Mouse (Mus musculus) common myeloid progenitor, adult 5-6 weeks (primary cell): ENCODE measurements at regions not wholly inside any gene's neighbourhood (a gene's known extent, or its start where the extent isn't known, plus 50 kb on each side); places are given as distances from the start of the nearest gene placed in this dataset.
"Not testable (repeated sequence)": the region's sequence is repeated elsewhere in the genome, so short reads cannot be mapped to it uniquely, and the experiment has no call there.

Experiments used
- ATAC-seq: replicated peaks from 2 replicates; pipeline ENCODE4 v1.8.0; 2016; ENCODE audit warnings: low read depth, mild to moderate bottlenecking, moderate TSS enrichment, inconsistent platforms; ENCODE audit not compliant: poor library complexity, severe bottlenecking

GRCm38 (mm10) chr17:9235141-9235571 is 186.7 kb upstream of the Gm17728 start:
- no peak for ATAC-seq

DNA sequence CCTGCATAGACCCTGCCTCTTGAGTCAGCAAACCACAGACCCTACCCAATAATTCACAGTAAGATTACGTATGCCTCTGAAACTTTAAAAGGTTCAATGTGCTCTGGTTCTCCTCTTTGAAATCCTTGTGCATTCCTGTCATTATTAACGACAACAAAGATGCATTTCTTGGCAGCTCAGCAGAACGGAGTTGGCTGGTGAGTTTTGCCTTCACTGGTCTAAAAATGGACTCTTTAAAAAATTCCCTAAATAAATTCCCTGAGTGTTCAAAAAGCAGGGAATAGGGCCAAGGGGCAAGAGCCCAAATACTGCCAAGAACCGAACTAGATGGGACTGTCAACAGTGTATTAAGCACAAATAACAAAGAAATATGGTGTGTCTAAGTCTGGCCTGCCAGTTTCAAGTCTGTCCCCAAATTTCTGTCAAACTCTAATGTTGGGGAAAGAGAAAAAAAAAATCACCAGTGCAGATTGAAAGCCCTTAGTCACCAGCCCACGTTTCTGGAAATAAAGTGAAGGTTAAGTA is 163.2 kb upstream of the Gm17728 start:
- ATAC-seq: no peak

DNA sequence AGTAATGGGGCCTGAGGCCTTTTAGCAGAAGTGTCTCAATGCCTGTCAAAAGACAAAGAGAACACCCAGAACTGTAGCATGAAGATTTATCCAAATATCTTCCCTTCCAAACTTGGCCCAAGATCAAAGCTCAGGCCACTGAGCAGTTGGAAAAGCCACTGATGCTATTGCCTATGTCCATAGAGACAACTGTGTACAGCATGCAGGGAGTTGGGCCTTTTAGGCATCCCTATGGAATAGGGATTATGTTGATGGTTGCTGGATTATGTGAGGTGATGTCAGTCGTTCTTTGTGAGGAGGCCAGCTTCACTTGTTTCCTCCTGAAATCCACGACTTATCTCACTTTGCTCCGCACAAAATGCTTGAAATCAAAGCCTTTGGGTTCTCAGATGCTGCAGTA is 153.1 kb upstream of the Gm17728 start:
- no peak for ATAC-seq

- ATAC-seq: not testable (repeated sequence)
These were observed 143.8 kb upstream of the Gm17728 start for GRCm38 (mm10) chr17:9278046-9278445.

- no peak for ATAC-seq
These were observed 142.4 kb upstream of the Gm17728 start for GRCm38 (mm10) chr17:9279481-9279880.

- no peak for ATAC-seq
These were observed 140.0 kb upstream of the Gm17728 start for GRCm38 (mm10) chr17:9281891-9282290.

- ATAC-seq: no peak
These were observed 139.3 kb upstream of the Gm17728 start for GRCm38 (mm10) chr17:9282333-9283176.

- no peak for ATAC-seq
These were observed 135.4 kb upstream of the Gm17728 start for GRCm38 (mm10) chr17:9286431-9286830.

GRCm38 (mm10) chr17:9286834-9287233 is 135.0 kb upstream of the Gm17728 start:
- no peak for ATAC-seq

GRCm38 (mm10) chr17:9287682-9288081 is 134.2 kb upstream of the Gm17728 start:
- no peak for ATAC-seq

- no peak for ATAC-seq
These were observed 130.3 kb upstream of the Gm17728 start for GRCm38 (mm10) chr17:9291601-9292000.

- no peak for ATAC-seq
These were observed 129.6 kb upstream of the Gm17728 start for GRCm38 (mm10) chr17:9292296-9292695.

DNA sequence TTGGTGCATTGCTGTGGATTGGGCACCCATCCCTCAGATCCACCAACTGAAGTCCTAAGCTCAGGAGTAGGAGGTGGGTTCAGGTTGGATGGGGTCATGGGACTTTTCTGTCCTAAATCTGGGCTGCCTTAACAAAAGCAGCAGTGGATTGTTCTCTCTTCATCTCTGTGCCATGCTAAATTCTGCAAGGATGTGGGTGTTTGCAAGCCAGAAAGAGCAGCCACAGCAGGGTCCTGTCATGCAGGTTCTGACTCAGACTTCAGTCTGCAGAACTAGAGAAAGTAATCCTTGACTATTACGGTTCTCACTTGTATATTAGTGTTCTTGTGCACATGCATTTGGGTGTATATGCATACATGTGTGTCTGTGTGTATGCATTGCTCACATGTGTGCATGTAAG is 125.5 kb upstream of the Gm17728 start:
- ATAC-seq: no peak

GRCm38 (mm10) chr17:9298231-9298630 is 123.6 kb upstream of the Gm17728 start:
- no peak for ATAC-seq

GRCm38 (mm10) chr17:9301101-9301501 is 120.8 kb upstream of the Gm17728 start:
- no peak for ATAC-seq

- no peak for ATAC-seq
These were observed 113.4 kb upstream of the Gm17728 start for GRCm38 (mm10) chr17:9308507-9308906.

DNA sequence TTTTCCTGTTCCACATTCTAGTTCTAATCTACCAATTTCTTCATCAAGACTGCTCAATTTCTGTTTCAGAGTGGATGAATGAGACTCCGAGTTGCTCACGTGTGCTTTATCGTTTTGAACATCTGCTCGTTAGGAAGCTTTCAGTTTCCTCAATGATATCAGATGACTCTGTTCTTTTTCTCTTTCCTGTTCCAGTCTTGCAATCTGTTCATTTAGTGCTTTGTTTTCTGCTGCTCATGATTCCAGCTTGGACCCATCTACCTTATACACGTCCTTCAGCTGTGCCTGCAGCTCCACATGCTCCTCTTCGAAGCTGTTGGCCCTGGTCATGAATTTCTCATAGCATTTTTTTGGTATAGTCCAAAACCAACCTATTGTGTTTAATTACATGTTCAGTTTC is 99.1 kb upstream of the Gm17728 start:
- ATAC-seq: peak; percentile 39

DNA sequence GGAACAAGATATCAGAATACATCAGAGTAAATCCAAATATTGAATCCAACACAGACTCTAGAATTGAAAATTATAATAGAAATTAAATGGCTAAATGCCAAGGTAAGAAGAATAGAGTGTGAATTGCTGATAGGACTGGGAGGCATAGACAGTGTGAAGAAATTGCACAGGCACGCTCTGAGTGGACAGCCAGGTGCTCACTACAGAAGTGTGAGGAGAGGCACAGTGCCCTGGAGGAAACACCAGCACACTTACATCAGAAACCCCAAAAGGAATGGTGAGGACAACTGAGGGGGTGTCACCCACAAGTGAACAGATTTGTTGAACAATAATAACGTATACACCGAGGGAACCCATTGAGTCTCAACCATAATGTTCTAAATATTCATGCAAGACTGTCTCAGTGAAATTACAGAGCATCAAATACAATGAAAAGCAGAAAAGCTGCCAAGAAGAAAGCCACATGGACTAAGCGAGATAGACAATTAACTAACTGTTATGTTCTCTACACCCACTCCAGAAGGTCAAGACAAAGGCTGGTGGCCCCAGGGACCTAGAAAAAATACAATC is 92.9 kb upstream of the Gm17728 start:
- no peak for ATAC-seq

DNA sequence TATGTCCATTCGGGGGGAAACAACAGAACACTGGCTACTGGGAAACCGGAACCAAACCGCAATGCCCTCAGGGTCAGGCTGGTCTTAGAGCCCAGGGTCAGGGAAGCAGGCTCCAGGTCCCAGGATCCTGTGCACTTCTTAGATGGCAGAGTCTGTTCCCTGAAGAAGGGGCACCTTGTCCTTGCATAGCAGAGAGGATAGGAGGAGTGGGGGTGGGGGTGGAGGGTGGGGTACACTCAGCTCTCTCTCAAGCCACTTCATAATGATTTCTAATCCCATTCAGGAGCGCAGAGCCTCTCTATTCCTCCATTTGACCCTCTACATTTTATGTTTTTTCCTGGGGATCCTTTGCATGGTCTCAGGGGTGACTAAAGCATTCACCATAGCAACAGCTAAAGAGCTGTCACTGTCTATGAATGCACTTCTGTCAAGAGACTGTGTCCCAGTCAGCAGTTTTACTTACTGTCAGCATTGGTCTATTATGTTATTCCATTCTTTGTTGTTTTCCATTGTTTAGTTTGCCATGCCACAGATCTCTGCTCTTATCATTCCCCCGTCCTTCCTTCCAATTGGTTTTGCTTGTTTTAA is 64.2 kb upstream of the Gm17728 start:
- ATAC-seq: no peak
